Mouse (Mus musculus): Measurements from ENCODE around the gene Gm12169. TPM values are rescaled to one million over a fixed set of nuclear protein-coding genes. Genes with fewer than 3 reads are reported as not detected.
"Not testable (repeated sequence)": the region's sequence is repeated elsewhere in the genome, so short reads cannot be mapped to it uniquely, and the experiment has no call there.

Gene Gm12169
- polyA plus RNA-seq, 2 experiments = not detected

DNA sequence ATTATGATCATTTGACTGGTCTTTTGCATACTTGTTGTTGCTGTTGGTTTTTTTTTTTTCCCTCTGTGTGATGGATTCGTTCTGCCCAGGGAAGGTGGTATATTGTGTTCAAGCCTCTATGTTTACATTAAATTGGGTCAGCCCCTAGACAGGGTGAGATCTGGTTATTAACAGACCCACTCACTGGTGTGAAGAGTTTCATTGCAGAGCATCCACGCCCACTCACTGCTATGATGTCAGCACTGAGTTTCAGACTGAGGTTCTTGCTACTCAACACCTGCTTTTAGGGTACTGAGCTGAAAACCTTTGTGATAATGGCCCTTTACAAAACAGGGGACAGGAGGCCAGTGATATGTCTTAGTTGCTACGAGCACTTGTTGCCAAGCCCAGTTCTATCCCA lies 16.9 kb upstream of the Gm12169 start:
- H3K27me3 ChIP-seq (ENCODE audit: control insufficient read depth, insufficient read depth, low read length) = no peaks in the 10 kb centered on the region
- DNase-seq (ENCODE audit: low spot score) (no peak), ATAC-seq (ENCODE audit: low FRiP score, low read depth) (no peak)
- H3K4me2 ChIP-seq (replicated peaks; ENCODE audit: low read depth, low read length, severe bottlenecking) = no peak overlapping the region
- no peak overlapping the region for H3K27ac ChIP-seq (replicated peaks; ENCODE audit: low read depth, low read length)
- no peak for TF ChIP-seq POLR2A (IDR thresholded peaks at IDR 0.05; ENCODE audit: borderline replicate concordance, extremely low read depth, insufficient read depth, insufficient read length)
- no peaks in the 10 kb centered on the region for H3K36me3 ChIP-seq (ENCODE audit: control insufficient read depth, insufficient read depth, low read length)
- H3K4me3 ChIP-seq (replicated peaks; ENCODE audit: low read length) = no peak overlapping the region
- no peak overlapping the region for H3K9ac ChIP-seq (ENCODE audit: low read depth, low read length, severe bottlenecking)
- H3K9me3 ChIP-seq (ENCODE audit: control insufficient read depth, low read length) = no peaks in the 10 kb centered on the region
- 74% methylated on average over 3 of the region's 3 CpGs for WGBS
- H3K4me1 ChIP-seq (ENCODE audit: control insufficient read depth, insufficient read depth, low read length) = no peaks in the 10 kb centered on the region

DNA sequence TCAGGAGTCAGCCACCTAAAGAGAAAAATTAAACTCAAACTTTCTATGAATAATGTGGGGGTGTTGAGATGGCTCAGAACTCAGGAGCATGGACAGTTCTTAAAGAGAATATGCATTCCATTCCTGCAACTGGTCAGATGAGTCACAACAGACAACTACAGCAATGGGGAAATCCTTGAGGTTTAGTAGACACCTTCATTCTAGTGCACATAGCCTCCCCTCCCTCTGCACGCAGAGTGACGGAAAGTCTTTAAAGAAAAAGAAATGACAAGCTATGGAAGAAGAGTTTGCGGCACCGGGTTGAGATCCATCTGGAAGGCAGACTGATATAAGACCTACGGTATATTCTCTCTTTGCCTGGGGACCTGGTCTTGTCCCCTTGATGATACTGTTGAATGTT lies 14.1 kb upstream of the Gm12169 start:
- no peak for ATAC-seq (ENCODE audit: low FRiP score, low read depth)
- no peak overlapping the region for H3K27ac ChIP-seq (replicated peaks; ENCODE audit: low read depth, low read length)
- H3K4me3 ChIP-seq (replicated peaks; ENCODE audit: low read length) = no peak overlapping the region
- no peak overlapping the region for H3K9ac ChIP-seq (ENCODE audit: low read depth, low read length, severe bottlenecking)
- H3K36me3 ChIP-seq (ENCODE audit: control insufficient read depth, insufficient read depth, low read length) = no peaks in the 10 kb centered on the region
- no peaks in the 10 kb centered on the region for H3K4me1 ChIP-seq (ENCODE audit: control insufficient read depth, insufficient read depth, low read length)
- TF ChIP-seq POLR2A (IDR thresholded peaks at IDR 0.05; ENCODE audit: borderline replicate concordance, extremely low read depth, insufficient read depth, insufficient read length) = no peak
- no peaks in the 10 kb centered on the region for H3K27me3 ChIP-seq (ENCODE audit: control insufficient read depth, insufficient read depth, low read length)
- no peak for DNase-seq (ENCODE audit: low spot score)
- 98% methylated on average over 5 of the region's 5 CpGs for WGBS
- no peaks in the 10 kb centered on the region for H3K9me3 ChIP-seq (ENCODE audit: control insufficient read depth, low read length)
- no peak overlapping the region for H3K4me2 ChIP-seq (replicated peaks; ENCODE audit: low read depth, low read length, severe bottlenecking)

DNA sequence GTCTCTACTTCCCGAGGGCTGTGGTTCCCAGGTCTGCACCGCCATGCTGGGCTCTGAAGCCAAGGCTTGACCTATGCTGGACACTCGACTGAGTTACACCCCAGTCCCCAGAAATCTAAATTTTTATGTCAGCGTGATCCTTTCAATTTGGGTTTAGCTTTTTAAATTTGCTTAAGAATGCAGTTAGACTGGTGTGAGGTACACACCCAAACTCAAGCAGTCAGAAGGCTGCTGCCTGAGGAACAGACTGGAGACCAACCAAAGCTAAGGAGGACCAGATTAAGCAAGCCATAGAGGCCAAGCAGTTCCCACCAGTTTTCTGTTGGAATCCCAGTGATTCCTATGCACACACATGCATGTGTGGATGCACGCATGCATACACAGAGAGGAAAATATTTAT lies 2.7 kb upstream of the Gm12169 start:
- not testable (repeated sequence) for H3K36me3 ChIP-seq (ENCODE audit: control insufficient read depth, insufficient read depth, low read length); H3K4me3 ChIP-seq (replicated peaks; ENCODE audit: low read length); H3K4me1 ChIP-seq (ENCODE audit: control insufficient read depth, insufficient read depth, low read length); H3K27ac ChIP-seq (replicated peaks; ENCODE audit: low read depth, low read length); H3K9ac ChIP-seq (ENCODE audit: low read depth, low read length, severe bottlenecking); H3K9me3 ChIP-seq (ENCODE audit: control insufficient read depth, low read length); DNase-seq (ENCODE audit: low spot score); H3K4me2 ChIP-seq (replicated peaks; ENCODE audit: low read depth, low read length, severe bottlenecking); H3K27me3 ChIP-seq (ENCODE audit: control insufficient read depth, insufficient read depth, low read length); ATAC-seq (ENCODE audit: low FRiP score, low read depth)
- 85% methylated on average over 5 of the region's 5 CpGs for WGBS

DNA sequence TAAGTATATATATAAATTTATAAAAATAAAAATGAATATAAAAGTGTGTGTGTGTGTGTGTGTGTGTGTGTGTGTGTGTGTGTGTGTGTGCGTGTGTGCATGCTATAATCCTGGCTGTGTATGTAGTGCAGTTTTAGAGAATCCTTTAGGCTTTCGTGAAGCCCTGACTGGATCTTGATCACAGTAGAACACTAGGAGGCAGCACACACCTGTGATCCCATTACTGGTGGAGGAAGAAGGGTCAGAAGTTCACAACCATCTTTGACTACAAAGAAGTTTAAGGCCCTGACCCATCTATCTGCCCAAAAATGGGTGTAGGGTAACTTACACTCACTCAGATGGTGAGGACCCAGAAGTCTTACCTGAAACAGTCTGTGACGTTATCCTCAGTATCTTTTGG lies 1.3 kb upstream of the Gm12169 start:
- no peak for TF ChIP-seq POLR2A (IDR thresholded peaks at IDR 0.05; ENCODE audit: borderline replicate concordance, extremely low read depth, insufficient read depth, insufficient read length)
- Histone ChIP-seq H3K9ac (ENCODE audit: low read depth, low read length, severe bottlenecking) (no peak overlapping the region), H3K27ac (replicated peaks; ENCODE audit: low read depth, low read length) (no peak overlapping the region), H3K4me3 (replicated peaks; ENCODE audit: low read length) (no peak overlapping the region), H3K36me3 (ENCODE audit: control insufficient read depth, insufficient read depth, low read length) (no peaks in the 10 kb centered on the region), H3K4me1 (ENCODE audit: control insufficient read depth, insufficient read depth, low read length) (no peaks in the 10 kb centered on the region), H3K27me3 (ENCODE audit: control insufficient read depth, insufficient read depth, low read length) (no peaks in the 10 kb centered on the region), H3K9me3 (ENCODE audit: control insufficient read depth, low read length) (no peaks in the 10 kb centered on the region), H3K4me2 (replicated peaks; ENCODE audit: low read depth, low read length, severe bottlenecking) (no peak overlapping the region)
- WGBS = 80% methylated on average over 3 of the region's 3 CpGs
- ATAC-seq (ENCODE audit: low FRiP score, low read depth) = no peak
- no peak for DNase-seq (ENCODE audit: low spot score)

DNA sequence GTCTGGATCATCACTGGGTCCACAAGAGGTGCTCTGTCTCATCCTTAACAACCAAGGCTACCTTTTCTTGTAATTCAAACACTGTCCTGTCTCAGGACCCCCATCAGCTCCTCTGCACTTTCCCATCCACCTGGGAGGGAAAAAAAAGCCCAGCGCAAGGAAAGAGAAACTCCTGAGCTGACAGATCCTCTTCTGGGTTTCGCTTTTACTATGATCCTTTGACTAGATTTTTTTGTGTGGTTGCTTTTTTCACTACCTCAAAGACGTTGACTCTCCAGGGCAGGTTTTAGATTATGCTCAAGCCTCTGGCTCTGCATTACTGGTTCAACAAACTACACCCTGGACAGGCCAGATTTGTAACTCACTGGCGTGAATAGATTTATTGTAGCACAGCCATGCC lies 6.1 kb downstream of the Gm12169 start:
- WGBS = 70% methylated on average over 4 of the region's 4 CpGs
- H3K27me3 ChIP-seq (ENCODE audit: control insufficient read depth, insufficient read depth, low read length) = no peaks in the 10 kb centered on the region
- no peaks in the 10 kb centered on the region for H3K36me3 ChIP-seq (ENCODE audit: control insufficient read depth, insufficient read depth, low read length)
- no peak overlapping the region for H3K4me2 ChIP-seq (replicated peaks; ENCODE audit: low read depth, low read length, severe bottlenecking)
- no peak overlapping the region for H3K4me3 ChIP-seq (replicated peaks; ENCODE audit: low read length)
- ATAC-seq (ENCODE audit: low FRiP score, low read depth) = no peak
- H3K4me1 ChIP-seq (ENCODE audit: control insufficient read depth, insufficient read depth, low read length) = no peaks in the 10 kb centered on the region
- no peak for DNase-seq (ENCODE audit: low spot score)
- TF ChIP-seq POLR2A (IDR thresholded peaks at IDR 0.05; ENCODE audit: borderline replicate concordance, extremely low read depth, insufficient read depth, insufficient read length) = no peak
- H3K9ac ChIP-seq (ENCODE audit: low read depth, low read length, severe bottlenecking) = no peak overlapping the region
- H3K27ac ChIP-seq (replicated peaks; ENCODE audit: low read depth, low read length) = no peak overlapping the region
- H3K9me3 ChIP-seq (ENCODE audit: control insufficient read depth, low read length) = no peaks in the 10 kb centered on the region

DNA sequence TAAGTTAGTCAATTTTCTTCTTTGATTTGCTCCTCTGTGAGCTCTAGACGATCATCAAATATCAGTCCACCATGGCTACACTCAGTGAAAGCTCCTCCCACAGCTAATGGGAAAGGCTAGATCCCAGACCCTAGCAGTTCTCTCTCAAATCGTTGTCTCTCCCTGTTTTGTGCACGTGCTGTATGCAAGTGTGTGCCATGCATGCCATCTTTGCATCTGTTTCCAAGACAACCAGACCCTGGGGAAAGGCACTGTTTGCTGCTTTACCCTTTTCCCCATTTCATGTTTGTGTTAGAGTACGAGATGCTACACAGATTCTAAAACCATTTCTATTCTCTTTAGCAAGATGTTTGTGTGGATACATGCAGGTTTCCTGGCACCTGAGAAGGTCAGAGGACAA lies 13.0 kb downstream of the Gm12169 start:
- no peak overlapping the region for H3K4me2 ChIP-seq (replicated peaks; ENCODE audit: low read depth, low read length, severe bottlenecking)
- DNase-seq (ENCODE audit: low spot score) (no peak), ATAC-seq (ENCODE audit: low FRiP score, low read depth) (no peak)
- H3K27me3 ChIP-seq (ENCODE audit: control insufficient read depth, insufficient read depth, low read length) = no peaks in the 10 kb centered on the region
- WGBS = 86% methylated on average over 4 of the region's 4 CpGs
- H3K4me3 ChIP-seq (replicated peaks; ENCODE audit: low read length) = no peak overlapping the region
- no peak overlapping the region for H3K27ac ChIP-seq (replicated peaks; ENCODE audit: low read depth, low read length)
- TF ChIP-seq POLR2A (IDR thresholded peaks at IDR 0.05; ENCODE audit: borderline replicate concordance, extremely low read depth, insufficient read depth, insufficient read length) = no peak
- H3K9ac ChIP-seq (ENCODE audit: low read depth, low read length, severe bottlenecking) = no peak overlapping the region
- no peaks in the 10 kb centered on the region for H3K4me1 ChIP-seq (ENCODE audit: control insufficient read depth, insufficient read depth, low read length)
- H3K36me3 ChIP-seq (ENCODE audit: control insufficient read depth, insufficient read depth, low read length) = no peaks in the 10 kb centered on the region
- no peaks in the 10 kb centered on the region for H3K9me3 ChIP-seq (ENCODE audit: control insufficient read depth, low read length)
